Mouse (Mus musculus): ENCODE results near the gene Popdc2. TPM values are rescaled to one million over a fixed set of nuclear protein-coding genes. Genes with fewer than 3 reads are reported as not detected.

Popdc2 gene
- total RNA-seq, 2 experiments from 2014 or later, result 51.5 to 55.8 TPM

GRCm38 (mm10) chr16:38400311-38400960 lies 38.4 kb downstream of the Popdc2 start:
- DNase-seq (ENCODE audit: low spot score), result no peak

- no peak for DNase-seq (ENCODE audit: low spot score)
Observed at GRCm38 (mm10) chr16:38401468-38401867, 39.5 kb downstream of the Popdc2 start.

- DNase-seq (ENCODE audit: low spot score), result no peak
Observed at GRCm38 (mm10) chr16:38403639-38404038, 41.6 kb downstream of the Popdc2 start.

GRCm38 (mm10) chr16:38406293-38406692 lies 44.3 kb downstream of the Popdc2 start:
- DNase-seq (ENCODE audit: low spot score), result no peak

- no peak for DNase-seq (ENCODE audit: low spot score)
Observed at GRCm38 (mm10) chr16:38406708-38407107, 44.7 kb downstream of the Popdc2 start.

- no peak for DNase-seq (ENCODE audit: low spot score)
Observed at GRCm38 (mm10) chr16:38407584-38407983, 45.6 kb downstream of the Popdc2 start.

- DNase-seq (ENCODE audit: low spot score), result no peak
Observed at GRCm38 (mm10) chr16:38408416-38408815, 46.4 kb downstream of the Popdc2 start.

- no peak for DNase-seq (ENCODE audit: low spot score)
Observed at GRCm38 (mm10) chr16:38414953-38415352, 52.9 kb downstream of the Popdc2 start.

GRCm38 (mm10) chr16:38425374-38425773 lies 63.4 kb downstream of the Popdc2 start:
- DNase-seq (ENCODE audit: low spot score), result peak; percentile 54

GRCm38 (mm10) chr16:38425799-38426198 lies 63.8 kb downstream of the Popdc2 start:
- no peak for DNase-seq (ENCODE audit: low spot score)

Other genes with a start within 250 kb of the Popdc2 start
- under 1 TPM in 1 of 2 experiments, not detected in 1; 0.09 TPM for gene Nr1i2, start 67.4 kb upstream of the Popdc2 start, total RNA-seq (2021)
- gene Maats1, start 20.1 kb upstream of the Popdc2 start, total RNA-seq (2021), result not detected
- gene Cox17, start 15.2 kb upstream of the Popdc2 start, total RNA-seq (2021), result 100 to 1,000 TPM; 176 to 177 TPM
- gene Gm21987, start 15.2 kb upstream of the Popdc2 start, total RNA-seq (2021), result not detected
- 1 to 10 TPM; 3.3 to 6.8 TPM for gene Pla1a, start 70.9 kb downstream of the Popdc2 start, total RNA-seq (2021)
- 10 to 100 TPM; 16.4 to 18.1 TPM for gene Adprh, start 90.5 kb downstream of the Popdc2 start, total RNA-seq (2021)
- gene Cd80, start 93.4 kb downstream of the Popdc2 start, total RNA-seq (2021), result under 1 TPM in 1 of 2 experiments, not detected in 1; 0.19 TPM
- gene Timmdc1, start 160.5 kb downstream of the Popdc2 start, total RNA-seq (2021), result 10 to 100 TPM; 45.9 to 46.2 TPM
- 1 to 10 TPM; 7.5 to 9.4 TPM for gene Poglut1, start 188.0 kb downstream of the Popdc2 start, total RNA-seq (2021)
- gene Tmem39a, start 196.5 kb downstream of the Popdc2 start, total RNA-seq (2021), result 10 to 100 TPM; 13.4 to 16.7 TPM

Data from gastrocnemius, adult 18-20 months (tissue).